8 mouse cellular contexts compared by ENCODE assay signal in the genomic region with DNA sequence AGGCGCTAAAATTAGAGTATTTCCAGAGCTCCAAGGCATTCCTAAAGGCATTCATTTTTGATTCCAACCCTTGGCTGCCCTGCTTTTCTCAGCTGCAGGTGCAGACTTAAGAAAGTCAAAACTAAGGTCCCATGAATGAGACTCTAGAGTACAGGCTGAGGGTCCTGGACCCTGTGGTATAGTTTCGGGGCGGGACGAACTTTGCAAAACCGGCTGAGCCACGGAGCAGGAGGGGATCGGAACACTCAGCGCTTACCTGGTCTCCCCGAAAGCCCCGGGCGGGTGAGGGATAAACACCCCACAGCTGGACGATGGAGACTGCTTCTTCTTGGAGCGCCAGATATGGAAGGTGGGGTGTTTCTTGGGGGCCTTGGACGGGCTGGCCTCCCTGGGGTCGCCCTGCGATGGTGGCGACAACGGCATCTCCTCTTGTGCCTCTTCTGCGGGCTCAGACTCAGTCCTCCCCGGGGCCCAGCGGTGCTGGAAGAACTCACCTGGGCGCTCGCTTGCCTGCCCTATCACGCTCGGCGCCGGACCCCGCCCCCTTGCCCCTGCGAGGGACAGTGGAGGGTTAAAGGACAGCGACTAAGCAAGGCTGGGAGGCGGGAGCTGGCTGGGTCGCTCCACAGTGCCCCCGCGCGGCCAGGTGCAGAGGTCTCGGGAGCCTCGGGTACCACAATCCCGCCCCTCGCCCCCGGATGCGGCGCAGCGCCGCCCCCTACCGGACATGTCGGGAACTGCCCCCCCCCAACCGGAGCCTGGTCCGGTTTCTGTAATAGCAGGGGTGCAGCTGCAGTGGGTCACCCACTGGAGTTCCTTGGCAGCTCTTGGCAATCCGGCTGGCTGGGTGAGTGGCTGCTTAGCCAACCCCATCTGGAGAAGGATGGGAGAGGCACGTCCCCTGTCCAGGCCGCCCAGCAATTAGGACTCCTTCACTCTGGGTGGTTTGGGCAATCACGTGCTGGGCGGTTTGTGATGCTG. TPM values are rescaled to one million over a fixed set of nuclear protein-coding genes. Genes with fewer than 3 reads are reported as not detected.
DNase-seq lines count a peak whose midpoint lies in the region; ATAC-seq and TF ChIP-seq lines count a peak whose summit lies in the region.

Crybg1 (minus strand) TSS at position 517 of the 981 bp plus-strand sequence.

- peak; percentile 85 for DNase-seq in adrenal gland, postnatal 14 days
- DNase-seq in kidney, postnatal 14 days, result peak; percentile 83
- DNase-seq in lung, postnatal 0 days (ENCODE audit: low spot score), result peak; percentile 68
- peak; percentile 47 for DNase-seq in ovary, postnatal 10 days (ENCODE audit: low spot score)
- peak; percentile 70 for DNase-seq in thymus, postnatal 25 days

- peak; percentile 62 for ATAC-seq in CD4-positive, CD25-positive, alpha-beta regulatory T cell, adult 4 months
- ATAC-seq in embryonic facial prominence, embryonic 12.5 days (ENCODE audit: insufficient number of reproducible peaks, insufficient read depth, low FRiP score, low TSS enrichment), result peak; percentile 80; the same call in 1 of the 2 replicates
- peak; percentile 50; the same call in 1 of the 2 replicates for ATAC-seq in heart, embryonic 15.5 days (replicated peaks; ENCODE audit: insufficient number of reproducible peaks, insufficient read depth, low FRiP score, low read depth)
- ATAC-seq in lung, postnatal 0 days, result peak; percentile 94

- H3K4me3 ChIP-seq in embryonic facial prominence, embryonic 12.5 days, result peak within 1 kb of the TSS; percentile 45
- H3K4me3 ChIP-seq in heart, embryonic 15.5 days, result peak within 1 kb of the TSS; percentile 38
- peak within 1 kb of the TSS; percentile 14 for H3K4me3 ChIP-seq in lung, postnatal 0 days (ENCODE audit: low read depth, low read length)

- no peak for TF ChIP-seq EP300 in lung, postnatal 0 days (IDR thresholded peaks at IDR 0.05)

- 4% methylated on average over 52 of the region's 53 CpGs for WGBS in embryonic facial prominence, embryonic 12.5 days
- 7% methylated on average over 52 of the region's 53 CpGs for WGBS in heart, embryonic 15.5 days
- 5% methylated on average over 30 of the region's 53 CpGs for WGBS in lung, postnatal 0 days

- H3K4me2 ChIP-seq in embryonic facial prominence, embryonic 12.5 days (replicated peaks), result peak within 1 kb of the TSS; percentile 83
- peak within 1 kb of the TSS; percentile 64 for H3K4me2 ChIP-seq in heart, embryonic 15.5 days
- H3K4me2 ChIP-seq in lung, postnatal 0 days (replicated peaks; ENCODE audit: low read depth, low read length), result peak within 1 kb of the TSS; percentile 44

- H3K36me3 ChIP-seq in embryonic facial prominence, embryonic 12.5 days, result no peaks in the 10 kb centered on the region
- no peaks in the 10 kb centered on the region for H3K36me3 ChIP-seq in heart, embryonic 15.5 days
- H3K36me3 ChIP-seq in lung, postnatal 0 days (ENCODE audit: insufficient read depth, low read length), result no peaks in the 10 kb centered on the region

- H3K9ac ChIP-seq in embryonic facial prominence, embryonic 12.5 days, result peak within 1 kb of the TSS; percentile 47; the same call in 1 of the 2 replicates
- no peak within 1 kb of the TSS for H3K9ac ChIP-seq in heart, embryonic 15.5 days
- H3K9ac ChIP-seq in lung, postnatal 0 days (replicated peaks; ENCODE audit: low read depth), result no peak within 1 kb of the TSS

- H3K9me3 ChIP-seq in embryonic facial prominence, embryonic 12.5 days, result no peaks in the 10 kb centered on the region
- H3K9me3 ChIP-seq in heart, embryonic 15.5 days (replicated peaks), result no peaks in the 10 kb centered on the region
- no peaks in the 10 kb centered on the region for H3K9me3 ChIP-seq in lung, postnatal 0 days (ENCODE audit: low read length)

- H3K4me1 ChIP-seq in embryonic facial prominence, embryonic 12.5 days, result peaks cover 9% of the 10 kb centered on the region; the same call in 1 of the 2 replicates
- H3K4me1 ChIP-seq in heart, embryonic 15.5 days (replicated peaks), result peaks cover 10% of the 10 kb centered on the region
- no peaks in the 10 kb centered on the region for H3K4me1 ChIP-seq in lung, postnatal 0 days (ENCODE audit: insufficient read depth, low read depth, low read length)

- H3K27me3 ChIP-seq in embryonic facial prominence, embryonic 12.5 days, result peaks cover 8% of the 10 kb centered on the region
- H3K27me3 ChIP-seq in heart, embryonic 15.5 days, result peaks cover 14% of the 10 kb centered on the region
- H3K27me3 ChIP-seq in lung, postnatal 0 days (replicated peaks; ENCODE audit: insufficient read depth, low read length), result no peaks in the 10 kb centered on the region

- TF ChIP-seq CTCF in lung, postnatal 0 days (IDR thresholded peaks at IDR 0.05), result peak; percentile 83

- H3K27ac ChIP-seq in embryonic facial prominence, embryonic 12.5 days, result no peak within 1 kb of the TSS
- no peak within 1 kb of the TSS for H3K27ac ChIP-seq in heart, embryonic 15.5 days
- no peak within 1 kb of the TSS for H3K27ac ChIP-seq in lung, postnatal 0 days (ENCODE audit: low read length)

RNA-seq across cellular contexts. Expression of gene Crybg1, which starts in this region (rescaled TPM):
- polyA plus RNA-seq in CD4-positive, CD25-positive, alpha-beta regulatory T cell, adult 4 months (2017; shearing (Covaris generic)), result 10 to 100 TPM; 23.9 to 24.8 TPM
- total RNA-seq in adrenal gland, postnatal 14 days (2021), result 3.8 and 4.0 TPM in 2 replicates
- 0.79 and 0.95 TPM in 2 replicates for polyA plus RNA-seq in embryonic facial prominence, embryonic 12.5 days (2016; fragmentation: Nextera tagmentation; extraction: Ambion mirVana)
- polyA plus RNA-seq in heart, embryonic 15.5 days (2015; fragmentation: Nextera tagmentation; extraction: Ambion mirVana), result 0.13 and 0.47 TPM in 2 replicates
- polyA plus RNA-seq in lung, postnatal 0 days (2015; fragmentation: Nextera tagmentation; extraction: Ambion mirVana), result 0.69 and 0.82 TPM in 2 replicates

Comparison
In these comparisons a context has a peak if more than half of its experiments do, and no peak if none do; other contexts are left out.
1. RNA of gene Crybg1 (polyA plus RNA-seq): 23.9 to 24.8 TPM in CD4-positive, CD25-positive, alpha-beta regulatory T cell, adult 4 months; 0.79 to 0.95 TPM in embryonic facial prominence, embryonic 12.5 days, 0.69 to 0.82 TPM in lung, postnatal 0 days and 0.13 to 0.47 TPM in heart, embryonic 15.5 days; every median in the first group is over 10 times any median in the second.
2. Peak in ATAC-seq, H3K4me3 ChIP-seq, H3K9ac ChIP-seq and H3K4me2 ChIP-seq in embryonic facial prominence, embryonic 12.5 days; RNA of the gene not detected or under 1 TPM.
3. Peak in ATAC-seq, H3K4me3 ChIP-seq and H3K4me2 ChIP-seq in heart, embryonic 15.5 days; RNA of the gene not detected or under 1 TPM.
4. Peak in DNase-seq, ATAC-seq, H3K4me3 ChIP-seq and H3K4me2 ChIP-seq in lung, postnatal 0 days; RNA of the gene not detected or under 1 TPM.
5. Peak in every context shown above with its lines, with median percentiles within 50 percentile points of each other: ATAC-seq, DNase-seq, H3K4me2 ChIP-seq and H3K4me3 ChIP-seq.